Mouse (Mus musculus) olfactory bulb, adult 2 months (tissue): ENCODE data around the gene Rsf1.

ENCODE experiments used
- CTCF ChIP-seq: fragments of 200-500 bp; IDR thresholded peaks from 2 replicates; pipeline ENCODE4 v1.5.1; 2012; ENCODE audit warnings: low read depth, mild to moderate bottlenecking, low read length, moderate library complexity; ENCODE audit not compliant: insufficient read depth
- POLR2A ChIP-seq: fragments of 200-500 bp; IDR thresholded peaks from 2 replicates; pipeline ENCODE4 v1.6.1; 2012; ENCODE audit warnings: mild to moderate bottlenecking, low read depth, low read length, moderate library complexity; ENCODE audit not compliant: insufficient read depth

DNA sequence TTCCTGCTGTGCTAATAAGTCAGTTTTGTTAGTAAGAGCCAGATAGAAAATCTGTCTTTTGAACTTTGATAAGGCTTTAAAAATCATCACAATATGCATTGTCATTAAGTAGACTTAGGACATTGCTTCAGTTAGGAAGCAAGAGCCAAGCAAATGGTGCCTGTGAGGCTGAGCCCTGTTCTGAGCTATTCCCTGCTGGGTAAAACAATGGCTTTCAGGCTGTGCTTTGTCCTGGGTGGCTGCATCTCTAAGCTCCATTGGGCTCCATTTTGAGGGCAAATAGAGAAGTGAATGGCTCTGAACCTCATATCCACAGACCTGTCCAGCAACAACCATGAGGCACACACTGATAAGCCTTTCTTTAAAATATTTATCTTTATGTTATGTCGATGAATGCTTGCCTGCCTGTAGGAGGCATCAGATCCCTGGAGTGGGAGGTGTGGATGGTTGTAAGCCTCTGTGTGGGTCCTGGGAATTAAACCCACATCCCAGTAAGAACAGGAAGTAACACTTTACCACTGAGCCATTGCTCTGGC lies 162.1 kb downstream of the Rsf1 start:
- TF ChIP-seq CTCF (no peak), POLR2A (no peak)
